Mouse (Mus musculus) ES-Bruce4 (cell line): ENCODE results near the gene Fubp3. TPM values are rescaled to one million over a fixed set of nuclear protein-coding genes. Genes with fewer than 3 reads are reported as not detected.

Source experiments
- H3K27ac ChIP-seq: 2 replicates; pipeline ENCODE4 v1.5.1; 2012; ENCODE audit warnings: low read length, inconsistent platforms; ENCODE audit not compliant: insufficient read depth
- H3K27me3 ChIP-seq: 2 replicates; pipeline ENCODE4 v1.6.1; 2012; ENCODE audit warnings: mild to moderate bottlenecking, low read length, inconsistent platforms; ENCODE audit not compliant: control insufficient read depth, poor library complexity, insufficient read depth, severe bottlenecking
- H3K36me3 ChIP-seq: 2 replicates; pipeline ENCODE4 v1.6.1; 2012; ENCODE audit warnings: inconsistent platforms, mild to moderate bottlenecking, low read length, moderate library complexity; ENCODE audit not compliant: control insufficient read depth, poor library complexity, insufficient read depth, severe bottlenecking
- H3K4me1 ChIP-seq: one replicate; pipeline ENCODE4 v1.8.1; 2011; ENCODE audit warnings: low read length; ENCODE audit not compliant: control insufficient read depth, insufficient read depth
- H3K4me3 ChIP-seq: 2 replicates; pipeline ENCODE4 v1.5.1; 2011; ENCODE audit warnings: low read depth, mild to moderate bottlenecking, low read length
- H3K9ac ChIP-seq: 2 replicates; pipeline ENCODE4 v1.6.1; 2012; ENCODE audit warnings: low read depth, mild to moderate bottlenecking, inconsistent platforms; ENCODE audit not compliant: poor library complexity, severe bottlenecking
- H3K9me3 ChIP-seq: replicated peaks from 2 replicates; pipeline ENCODE4 v1.6.1; 2012; ENCODE audit warnings: mild to moderate bottlenecking, low read length, inconsistent platforms; ENCODE audit not compliant: control insufficient read depth, poor library complexity, insufficient read depth, severe bottlenecking
- CTCF ChIP-seq: IDR thresholded peaks from one replicate; pipeline ENCODE4 v1.8.1; 2011; ENCODE audit warnings: low read depth, low read length
- EP300 ChIP-seq: IDR thresholded peaks from 2 replicates; pipeline ENCODE4 v1.6.1; 2011; ENCODE audit warnings: low read depth, low read length; ENCODE audit not compliant: insufficient read depth
- POLR2A ChIP-seq: IDR thresholded peaks from one replicate; pipeline ENCODE4 v1.8.1; 2011; ENCODE audit warnings: low read length; ENCODE audit not compliant: insufficient read depth
- polyA plus RNA-seq: library from polyadenylated mRNA; stranded (reverse); fragments of >200 nt; gene quantifications from 2 replicates; pipeline ENCODE4 v1.2.4, GENCODE M21; 2011; ENCODE audit warnings: low read depth; ENCODE audit not compliant: missing spikeins, insufficient read depth, insufficient read length

Gene Fubp3
- polyA plus RNA-seq, 1 experiment: 83.7 TPM

- H3K36me3 ChIP-seq: no peaks in the 10 kb centered on the region
- H3K4me3 ChIP-seq: peak overlapping the region; percentile 89
- no peak overlapping the region for H3K27ac ChIP-seq
- H3K4me1 ChIP-seq: no peaks in the 10 kb centered on the region
- no peak for TF ChIP-seq EP300
- peak; percentile 62 for TF ChIP-seq CTCF
- TF ChIP-seq POLR2A: no peak
- peaks cover 14% of the 10 kb centered on the region for H3K27me3 ChIP-seq
- H3K9me3 ChIP-seq: no peaks in the 10 kb centered on the region
- no peak overlapping the region for H3K9ac ChIP-seq
Measured at GRCm38 (mm10) chr2:31654854-31655559, 82.6 kb downstream of the Fubp3 start.

- Histone ChIP-seq H3K27me3 (peaks cover 14% of the 10 kb centered on the region), H3K4me3 (no peak overlapping the region), H3K4me1 (no peaks in the 10 kb centered on the region), H3K27ac (no peak overlapping the region), H3K9ac (no peak overlapping the region), H3K9me3 (no peaks in the 10 kb centered on the region), H3K36me3 (no peaks in the 10 kb centered on the region)
- TF ChIP-seq CTCF (no peak), EP300 (no peak), POLR2A (no peak)
Measured at GRCm38 (mm10) chr2:31656374-31656773, 83.9 kb downstream of the Fubp3 start.

- Histone ChIP-seq H3K36me3 (no peaks in the 10 kb centered on the region), H3K4me3 (no peak overlapping the region), H3K9me3 (no peaks in the 10 kb centered on the region), H3K27me3 (peaks cover 2% of the 10 kb centered on the region; the same call in 1 of the 2 replicates), H3K27ac (no peak overlapping the region), H3K4me1 (no peaks in the 10 kb centered on the region), H3K9ac (no peak overlapping the region)
- TF ChIP-seq CTCF: no peak
- TF ChIP-seq POLR2A: no peak
- no peak for TF ChIP-seq EP300
Measured at GRCm38 (mm10) chr2:31662939-31663803, 90.7 kb downstream of the Fubp3 start.

GRCm38 (mm10) chr2:31663804-31664180 is 91.3 kb downstream of the Fubp3 start:
- TF ChIP-seq EP300 (no peak), POLR2A (no peak)
- Histone ChIP-seq H3K4me3 (no peak overlapping the region), H3K9ac (no peak overlapping the region)

More at GRCm38 (mm10) chr2:31663804-31664180, 91.3 kb downstream of the Fubp3 start:
- no peaks in the 10 kb centered on the region for H3K4me1 ChIP-seq
- H3K9me3 ChIP-seq: no peaks in the 10 kb centered on the region
- H3K27ac ChIP-seq: no peak overlapping the region
- H3K36me3 ChIP-seq: no peaks in the 10 kb centered on the region
- H3K27me3 ChIP-seq: peaks cover 2% of the 10 kb centered on the region; the same call in 1 of the 2 replicates

Other genes with a start within 250 kb of the Fubp3 start
- gene Ass1, start 102.4 kb upstream of the Fubp3 start, polyA plus RNA-seq: 168 and 176 TPM in 2 replicates
- not detected in 2 replicates for gene Prdm12, start 67.4 kb downstream of the Fubp3 start, polyA plus RNA-seq
- gene Exosc2, start 98.1 kb downstream of the Fubp3 start, polyA plus RNA-seq: 61.8 and 71.3 TPM in 2 replicates
- 42.9 and 44.8 TPM in 2 replicates for gene Abl1, start 115.7 kb downstream of the Fubp3 start, polyA plus RNA-seq
- gene Qrfp, start 237.9 kb downstream of the Fubp3 start, polyA plus RNA-seq: not detected in 2 replicates